Mouse (Mus musculus) CH12.LX (cell line): ENCODE data around the gene Trcg1. TPM values are rescaled to one million over a fixed set of nuclear protein-coding genes. Genes with fewer than 3 reads are reported as not detected.

Source experiments
- DNase-seq: peaks from one replicate; pipeline ENCODE4 v3.0.0-alpha.2; 2013; ENCODE audit errors: extremely low read depth
- H3K27ac ChIP-seq: 2 replicates; pipeline ENCODE4 v1.5.1; 2012; ENCODE audit warnings: low read depth, mild to moderate bottlenecking, control low read depth, moderate library complexity; ENCODE audit not compliant: insufficient read depth
- H3K27me3 ChIP-seq: replicated peaks from 2 replicates; pipeline ENCODE3; 2012; ENCODE audit warnings: inconsistent platforms
- H3K36me3 ChIP-seq, 2 experiments: replicated peaks in 1 of 2; 2 replicates each; pipeline versions ENCODE3 to v1.6.1; 2012; ENCODE audit warnings: inconsistent platforms in 1 of 2, low read length in 1 of 2, mild to moderate bottlenecking in 1 of 2, mixed read lengths in 1 of 2, moderate library complexity in 1 of 2; ENCODE audit not compliant: control insufficient read depth in 1 of 2, insufficient read depth in 1 of 2
- H3K4me1 ChIP-seq, 2 experiments: 2 replicates each; pipeline ENCODE4 v1.6.1; 2012; ENCODE audit warnings: inconsistent platforms in 1 of 2, moderate library complexity in 1 of 2; ENCODE audit not compliant: insufficient read depth in 2 of 2, control insufficient read depth in 1 of 2
- H3K4me2 ChIP-seq: 2 replicates; pipeline ENCODE4 v1.6.1; 2012; ENCODE audit warnings: low read depth, mild to moderate bottlenecking, control low read depth; ENCODE audit not compliant: poor library complexity, insufficient read depth, severe bottlenecking
- H3K4me3 ChIP-seq, 3 experiments: fragments of 150-350 bp in 1 of 3; sonication (generic) in 1 of 3; replicated peaks in 1 of 3; 2 replicates each; pipeline versions ENCODE3 to v1.5.1; 2011 to 2012; ENCODE audit warnings: low read depth in 2 of 3, low read length in 2 of 3, mild to moderate bottlenecking in 2 of 3, moderate library complexity in 2 of 3, control low read depth in 1 of 3, improper control_type of control experiment in 1 of 3, inconsistent platforms in 1 of 3, mixed read lengths in 1 of 3; ENCODE audit not compliant: poor library complexity in 1 of 3
- H3K79me2 ChIP-seq: replicated peaks from 2 replicates; pipeline ENCODE4 v1.6.1; 2012; ENCODE audit warnings: mild to moderate bottlenecking, moderate library complexity; ENCODE audit not compliant: control insufficient read depth, poor library complexity, insufficient read depth, severe bottlenecking; ENCODE audit errors: extremely low read depth
- H3K9ac ChIP-seq: 2 replicates; pipeline ENCODE4 v1.6.1; 2012; ENCODE audit warnings: low read depth, mild to moderate bottlenecking, control low read depth, moderate library complexity; ENCODE audit not compliant: insufficient read depth
- H3K9me3 ChIP-seq: replicated peaks from 2 replicates; pipeline ENCODE3; 2012; ENCODE audit warnings: low read length, inconsistent platforms, mixed read lengths
- CHD1 ChIP-seq: IDR thresholded peaks from 2 replicates; pipeline ENCODE4 v1.6.1; 2012; ENCODE audit warnings: low read depth, low read length, improper control_type of control experiment, inconsistent platforms
- CHD2 ChIP-seq: IDR thresholded peaks from 2 replicates; pipeline ENCODE4 v1.6.1; 2011; ENCODE audit warnings: low read length, improper control_type of control experiment
- ELF1 ChIP-seq: IDR thresholded peaks from 2 replicates; pipeline ENCODE4 v1.6.1; 2014; ENCODE audit warnings: low read depth, mild to moderate bottlenecking, inconsistent platforms, low read length, improper control_type of control experiment
- EP300 ChIP-seq: IDR thresholded peaks from 2 replicates; pipeline ENCODE4 v1.6.1; 2011; ENCODE audit warnings: low read length, improper control_type of control experiment
- ETS1 ChIP-seq: conservative IDR thresholded peaks from 2 replicates; pipeline ENCODE4 v1.6.1; 2012; ENCODE audit warnings: low read depth, mild to moderate bottlenecking, inconsistent platforms, low read length, improper control_type of control experiment, moderate library complexity
- GABPA ChIP-seq: IDR thresholded peaks from 2 replicates; pipeline ENCODE4 v1.6.1; 2012; ENCODE audit warnings: low read depth, low read length, improper control_type of control experiment, inconsistent platforms; ENCODE audit not compliant: insufficient replicate concordance
- IRF4 ChIP-seq: IDR thresholded peaks from 2 replicates; pipeline ENCODE4 v1.6.1; 2014; ENCODE audit warnings: low read depth, mild to moderate bottlenecking, inconsistent platforms, low read length, improper control_type of control experiment
- JUND ChIP-seq: conservative IDR thresholded peaks from 2 replicates; pipeline ENCODE4 v1.6.1; 2011; ENCODE audit warnings: low read depth, low read length, improper control_type of control experiment
- MAZ ChIP-seq: IDR thresholded peaks from 2 replicates; pipeline ENCODE4 v1.6.1; 2012; ENCODE audit warnings: low read depth, mild to moderate bottlenecking, inconsistent platforms, low read length, improper control_type of control experiment, moderate library complexity
- MEF2A ChIP-seq: IDR thresholded peaks from 2 replicates; pipeline ENCODE4 v1.6.1; 2014; ENCODE audit warnings: low read depth, mild to moderate bottlenecking, inconsistent platforms, low read length, improper control_type of control experiment, borderline replicate concordance
- MXI1 ChIP-seq: IDR thresholded peaks from 2 replicates; pipeline ENCODE4 v1.6.1; 2011; ENCODE audit warnings: mild to moderate bottlenecking, low read depth, low read length, improper control_type of control experiment
- MYC ChIP-seq: IDR thresholded peaks from 2 replicates; pipeline ENCODE4 v1.6.1; 2011; ENCODE audit warnings: low read depth, mild to moderate bottlenecking, improper control_type of control experiment, low read length
- NELFE ChIP-seq: IDR thresholded peaks from 2 replicates; pipeline ENCODE4 v1.6.1; 2011; ENCODE audit warnings: low read depth, low read length, improper control_type of control experiment
- PAX5 ChIP-seq: IDR thresholded peaks from 2 replicates; pipeline ENCODE4 v1.6.1; 2012; ENCODE audit warnings: low read length, inconsistent platforms, mixed read lengths
- POLR2A ChIP-seq: IDR thresholded peaks from 2 replicates; pipeline ENCODE4 v1.6.1; 2011; ENCODE audit warnings: low read depth, mild to moderate bottlenecking, improper control_type of control experiment, low read length
- SMC3 ChIP-seq: IDR thresholded peaks from 2 replicates; pipeline ENCODE4 v1.6.1; 2011; ENCODE audit warnings: low read depth, low read length, improper control_type of control experiment
- TBP ChIP-seq: conservative IDR thresholded peaks from 2 replicates; pipeline ENCODE4 v1.6.1; 2011; ENCODE audit warnings: low read depth, low read length, improper control_type of control experiment
- UBTF ChIP-seq: IDR thresholded peaks from 2 replicates; pipeline ENCODE4 v1.6.1; 2012; ENCODE audit warnings: low read depth, mild to moderate bottlenecking, inconsistent platforms, low read length, improper control_type of control experiment, moderate library complexity
- USF2 ChIP-seq: conservative IDR thresholded peaks from 2 replicates; pipeline ENCODE4 v1.6.1; 2011; ENCODE audit warnings: low read depth, low read length, improper control_type of control experiment
- dilution Hi-C: fragments of 300-500 bp; cut with MboI; formaldehyde crosslinking; loops from 2 replicates; pipeline ENCODE4 v1.14.3; 2020; ENCODE audit warnings: low sequenced_read_pairs; ENCODE audit not compliant: extremely low pct_unique_long_range_greater_than_20kb, extremely low pct_ligation_motif_present
- in situ Hi-C: fragments of 300-500 bp; cut with MboI; formaldehyde crosslinking; loops from 3 replicates; pipeline ENCODE4 v1.14.3; 2019; ENCODE audit warnings: low sequenced_read_pairs, low pct_ligation_motif_present, low pct_unique_long_range_greater_than_20kb, mixed read lengths
- polyA plus RNA-seq: library from polyadenylated mRNA; unstranded; fragments of >175 nt; gene quantifications from 2 replicates; pipeline ENCODE4 v1.2.1, GENCODE M21; 2012; ENCODE audit warnings: low read depth; ENCODE audit not compliant: insufficient read length
- total RNA-seq, 2 experiments: library from RNA; depleted of rRNA; stranded (reverse); fragments of 300-350 nt in 1 of 2; fragments of >200 nt in 1 of 2; gene quantifications; 2 replicates each; pipeline ENCODE4 v1.2.3; 2012 to 2014

The Trcg1 gene
- total and polyA plus RNA-seq, 3 experiments = not detected

GRCm38 (mm10) chr9:57212448-57213222 lies 23.7 kb upstream of the Trcg1 start:
- no peak overlapping the region for H3K9ac ChIP-seq
- no peak overlapping the region for H3K4me2 ChIP-seq
- in situ Hi-C loops (loop anchor here (10.0 kb wide), 1 partner anchor 318 kb away; no protein-coding TSS in a partner anchor), dilution Hi-C loops (no loop called here)
- H3K27ac ChIP-seq = no peak overlapping the region
- H3K36me3 ChIP-seq = no peaks in the 10 kb centered on the region
- no peaks in the 10 kb centered on the region; a peak in 1 of 4 replicates for H3K4me1 ChIP-seq
- H3K4me3 ChIP-seq = no peak overlapping the region
- no peaks in the 10 kb centered on the region for H3K27me3 ChIP-seq
- no peaks in the 10 kb centered on the region for H3K79me2 ChIP-seq
- TF ChIP-seq USF2 (no peak), GABPA (no peak), ELF1 (no peak), PAX5 (no peak), MYC (no peak), MEF2A (no peak), ETS1 (no peak), MXI1 (no peak), UBTF (no peak), IRF4 (no peak), TBP (no peak), CHD1 (no peak)
- no peak for DNase-seq
- H3K9me3 ChIP-seq = no peaks in the 10 kb centered on the region

- no peak overlapping the region for H3K4me3 ChIP-seq
- in situ Hi-C loops = loop anchor here (10.0 kb wide), 1 partner anchor 320 kb away; no protein-coding TSS in a partner anchor
- no peak for DNase-seq
- no peak overlapping the region for H3K27ac ChIP-seq
- dilution Hi-C loops = no loop called here
- H3K9ac ChIP-seq = no peak overlapping the region
- no peak overlapping the region for H3K4me2 ChIP-seq
- no peaks in the 10 kb centered on the region for H3K79me2 ChIP-seq
- H3K4me1 ChIP-seq = no peaks in the 10 kb centered on the region; a peak in 1 of 4 replicates
- TF ChIP-seq TBP = no peak
- TF ChIP-seq NELFE = no peak
- no peak for TF ChIP-seq SMC3
- no peak for TF ChIP-seq MEF2A
- no peak for TF ChIP-seq CHD2
- TF ChIP-seq EP300 = no peak
- no peak for TF ChIP-seq POLR2A
- no peak for TF ChIP-seq MAZ
- TF ChIP-seq JUND = no peak
- H3K9me3 ChIP-seq = no peaks in the 10 kb centered on the region
- H3K36me3 ChIP-seq = no peaks in the 10 kb centered on the region
- H3K27me3 ChIP-seq = no peaks in the 10 kb centered on the region
Measured at GRCm38 (mm10) chr9:57214500-57214899, 21.9 kb upstream of the Trcg1 start.
